Mouse (Mus musculus): ENCODE data around the gene Uggt1. TPM values are rescaled to one million over a fixed set of nuclear protein-coding genes. Genes with fewer than 3 reads are reported as not detected.

The Uggt1 gene
- total and polyA plus RNA-seq, 2 experiments from 2014 or later, result 16.0 to 26.7 TPM

- ATAC-seq (ENCODE audit: insufficient read depth, low read depth) (no peak), DNase-seq (ENCODE audit: low spot score) (no peak)
- Histone ChIP-seq H3K9me3 (replicated peaks; ENCODE audit: control insufficient read depth, low read length) (no peaks in the 10 kb centered on the region), H3K27me3 (ENCODE audit: control insufficient read depth, insufficient read depth, low read length) (no peaks in the 10 kb centered on the region), H3K4me1 (ENCODE audit: control insufficient read depth, insufficient read depth) (no peaks in the 10 kb centered on the region), H3K4me2 (ENCODE audit: low read depth, low read length) (no peak overlapping the region), H3K9ac (replicated peaks; ENCODE audit: low read depth, low read length) (no peak overlapping the region), H3K27ac (ENCODE audit: low read depth) (no peak overlapping the region), H3K4me3 (ENCODE audit: low read depth, low read length) (no peak overlapping the region), H3K36me3 (replicated peaks; ENCODE audit: control insufficient read depth, insufficient read depth, low read length) (peaks cover 39% of the 10 kb centered on the region)
- WGBS, result 89% methylated on average over 11 of the region's 11 CpGs
- TF ChIP-seq EP300 (IDR thresholded peaks at IDR 0.05; ENCODE audit: low read depth) (no peak), CTCF (IDR thresholded peaks at IDR 0.05; ENCODE audit: low read depth) (no peak)
Observed at GRCm38 (mm10) chr1:36105917-36106706, 138.4 kb downstream of the Uggt1 start.

GRCm38 (mm10) chr1:36100371-36100770, 144.1 kb downstream of the Uggt1 start:
- 88% methylated on average over 3 of the region's 3 CpGs for WGBS
- Histone ChIP-seq H3K9ac (replicated peaks; ENCODE audit: low read depth, low read length) (no peak overlapping the region), H3K9me3 (replicated peaks; ENCODE audit: control insufficient read depth, low read length) (no peaks in the 10 kb centered on the region), H3K36me3 (replicated peaks; ENCODE audit: control insufficient read depth, insufficient read depth, low read length) (peaks cover 26% of the 10 kb centered on the region), H3K4me2 (ENCODE audit: low read depth, low read length) (no peak overlapping the region), H3K4me1 (ENCODE audit: control insufficient read depth, insufficient read depth) (peaks cover 17% of the 10 kb centered on the region; the same call in 1 of the 2 replicates), H3K4me3 (ENCODE audit: low read depth, low read length) (no peak overlapping the region), H3K27ac (ENCODE audit: low read depth) (no peak overlapping the region), H3K27me3 (ENCODE audit: control insufficient read depth, insufficient read depth, low read length) (no peaks in the 10 kb centered on the region)
- DNase-seq (ENCODE audit: low spot score) (no peak), ATAC-seq (ENCODE audit: insufficient read depth, low read depth) (no peak)
- no peak for TF ChIP-seq EP300 (IDR thresholded peaks at IDR 0.05; ENCODE audit: low read depth)
- TF ChIP-seq CTCF (IDR thresholded peaks at IDR 0.05; ENCODE audit: low read depth), result no peak

GRCm38 (mm10) chr1:36098432-36098831, 146.1 kb downstream of the Uggt1 start:
- Histone ChIP-seq H3K27ac (ENCODE audit: low read depth) (peak overlapping the region; percentile 36), H3K4me3 (ENCODE audit: low read depth, low read length) (no peak overlapping the region), H3K9ac (replicated peaks; ENCODE audit: low read depth, low read length) (no peak overlapping the region), H3K4me1 (ENCODE audit: control insufficient read depth, insufficient read depth) (peaks cover 23% of the 10 kb centered on the region; the same call in 1 of the 2 replicates), H3K27me3 (ENCODE audit: control insufficient read depth, insufficient read depth, low read length) (no peaks in the 10 kb centered on the region), H3K36me3 (replicated peaks; ENCODE audit: control insufficient read depth, insufficient read depth, low read length) (peaks cover 18% of the 10 kb centered on the region), H3K9me3 (replicated peaks; ENCODE audit: control insufficient read depth, low read length) (no peaks in the 10 kb centered on the region), H3K4me2 (ENCODE audit: low read depth, low read length) (no peak overlapping the region)
- peak; percentile 54; the same call in 1 of the 2 replicates for ATAC-seq (ENCODE audit: insufficient read depth, low read depth)
- TF ChIP-seq EP300 (IDR thresholded peaks at IDR 0.05; ENCODE audit: low read depth), result no peak
- WGBS, result 54% methylated on average over 4 of the region's 4 CpGs
- no peak for DNase-seq (ENCODE audit: low spot score)

GRCm38 (mm10) chr1:36095423-36096272, 148.9 kb downstream of the Uggt1 start:
- Histone ChIP-seq H3K4me3 (ENCODE audit: low read depth, low read length) (no peak overlapping the region), H3K27me3 (ENCODE audit: control insufficient read depth, insufficient read depth, low read length) (no peaks in the 10 kb centered on the region), H3K9me3 (replicated peaks; ENCODE audit: control insufficient read depth, low read length) (no peaks in the 10 kb centered on the region), H3K4me2 (ENCODE audit: low read depth, low read length) (no peak overlapping the region), H3K36me3 (replicated peaks; ENCODE audit: control insufficient read depth, insufficient read depth, low read length) (peaks cover 15% of the 10 kb centered on the region), H3K27ac (ENCODE audit: low read depth) (no peak overlapping the region), H3K4me1 (ENCODE audit: control insufficient read depth, insufficient read depth) (peaks cover 26% of the 10 kb centered on the region), H3K9ac (replicated peaks; ENCODE audit: low read depth, low read length) (no peak overlapping the region)
- ATAC-seq (ENCODE audit: insufficient read depth, low read depth) (peak; percentile 67), DNase-seq (ENCODE audit: low spot score) (peak; percentile 40)
- whole genome bisulfite sequencing, result 47% methylated on average over 12 of the region's 12 CpGs
- TF ChIP-seq CTCF (IDR thresholded peaks at IDR 0.05; ENCODE audit: low read depth) (no peak), EP300 (IDR thresholded peaks at IDR 0.05; ENCODE audit: low read depth) (no peak)

GRCm38 (mm10) chr1:36093741-36094140, 150.8 kb downstream of the Uggt1 start:
- H3K4me2 ChIP-seq (ENCODE audit: low read depth, low read length), result no peak overlapping the region
- H3K36me3 ChIP-seq (replicated peaks; ENCODE audit: control insufficient read depth, insufficient read depth, low read length), result peaks cover 15% of the 10 kb centered on the region
- WGBS, result 96% methylated on average over 8 of the region's 8 CpGs
- H3K4me1 ChIP-seq (ENCODE audit: control insufficient read depth, insufficient read depth), result peaks cover 41% of the 10 kb centered on the region
- no peak for TF ChIP-seq EP300 (IDR thresholded peaks at IDR 0.05; ENCODE audit: low read depth)
- no peak for TF ChIP-seq CTCF (IDR thresholded peaks at IDR 0.05; ENCODE audit: low read depth)
- no peaks in the 10 kb centered on the region for H3K9me3 ChIP-seq (replicated peaks; ENCODE audit: control insufficient read depth, low read length)
- no peaks in the 10 kb centered on the region for H3K27me3 ChIP-seq (ENCODE audit: control insufficient read depth, insufficient read depth, low read length)
- ATAC-seq (ENCODE audit: insufficient read depth, low read depth) (no peak), DNase-seq (ENCODE audit: low spot score) (no peak)
- no peak overlapping the region for H3K9ac ChIP-seq (replicated peaks; ENCODE audit: low read depth, low read length)
- no peak overlapping the region for H3K27ac ChIP-seq (ENCODE audit: low read depth)
- H3K4me3 ChIP-seq (ENCODE audit: low read depth, low read length), result no peak overlapping the region

Measured in heart, postnatal 0 days (tissue).